In the genomic region with DNA sequence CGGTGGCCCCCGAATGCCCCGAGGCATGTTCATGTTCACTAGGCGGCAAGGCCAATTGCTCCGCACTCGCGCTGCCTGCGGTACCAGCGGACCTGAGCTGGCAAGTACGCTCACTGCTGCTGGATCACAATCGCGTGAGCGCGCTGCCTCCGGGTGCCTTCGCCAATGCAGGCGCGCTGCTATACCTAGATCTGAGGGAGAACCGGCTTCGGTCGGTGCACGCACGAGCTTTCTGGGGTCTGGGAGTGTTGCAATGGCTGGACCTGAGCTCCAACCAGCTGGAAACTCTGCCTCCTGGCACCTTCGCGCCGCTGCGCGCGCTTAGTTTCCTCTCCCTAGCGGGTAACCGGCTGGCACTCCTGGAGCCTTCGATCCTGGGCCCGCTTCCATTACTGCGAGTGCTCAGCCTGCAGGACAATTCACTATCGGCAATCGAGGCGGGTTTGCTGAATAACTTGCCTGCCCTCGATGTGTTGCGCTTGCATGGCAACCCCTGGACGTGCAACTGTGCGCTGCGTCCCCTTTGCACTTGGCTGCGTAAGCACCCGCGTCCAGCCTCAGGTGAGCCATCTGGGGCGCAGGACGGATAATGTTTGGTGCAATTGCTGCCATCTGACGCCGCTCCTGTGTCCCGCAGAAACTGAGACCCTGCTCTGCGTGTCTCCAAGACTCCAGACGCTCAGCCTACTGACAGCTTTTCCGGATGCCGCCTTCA, we compare ENCODE assay signal across 8 mouse cellular contexts. TPM values are rescaled to one million over a fixed set of nuclear protein-coding genes. Genes with fewer than 3 reads are reported as not detected.
DNase-seq lines count a peak whose midpoint lies in the region; ATAC-seq and TF ChIP-seq lines count a peak whose summit lies in the region.

No protein-coding gene starts in this region.

- ATAC-seq in forebrain, postnatal 0 days: peak; percentile 58

- H3ac ChIP-seq in myocyte (ENCODE audit: control insufficient read depth, insufficient read length): no peak overlapping the region

- no peaks in the 10 kb centered on the region for H3K79me2 ChIP-seq in myocyte (ENCODE audit: control insufficient read depth, insufficient read depth)

- peaks cover 22% of the 10 kb centered on the region for H3K36me3 ChIP-seq in forebrain, postnatal 0 days (ENCODE audit: insufficient read depth)
- H3K36me3 ChIP-seq in myocyte (ENCODE audit: control insufficient read depth, insufficient read depth): peaks cover 5% of the 10 kb centered on the region

- peak overlapping the region; percentile 28 for H3K4me3 ChIP-seq in forebrain, postnatal 0 days (ENCODE audit: low read depth, low read length)
- no peak overlapping the region for H3K4me3 ChIP-seq in myocyte

- no peak overlapping the region for H3K27ac ChIP-seq in forebrain, postnatal 0 days (ENCODE audit: low read depth, low read length)

- peak overlapping the region; percentile 60 for H3K4me2 ChIP-seq in forebrain, postnatal 0 days (ENCODE audit: low read depth)
- H3K4me2 ChIP-seq in myocyte (ENCODE audit: low read depth): peak overlapping the region; percentile 93

- no peak for TF ChIP-seq CTCF in brain, embryonic 14.5 days (IDR thresholded peaks at IDR 0.05; ENCODE audit: borderline replicate concordance, extremely low read depth, insufficient read depth, insufficient read length)
- TF ChIP-seq CTCF in forebrain, postnatal 0 days (IDR thresholded peaks at IDR 0.05; ENCODE audit: low read depth): no peak

- H3K9me3 ChIP-seq in forebrain, postnatal 0 days (ENCODE audit: low read length): no peaks in the 10 kb centered on the region

- H3K9ac ChIP-seq in forebrain, postnatal 0 days: peak overlapping the region; percentile 48

- WGBS in forebrain, postnatal 0 days: 1% methylated on average over 54 of the region's 54 CpGs

- no peak for TF ChIP-seq POLR2A in brain, embryonic 14.5 days (IDR thresholded peaks at IDR 0.05; ENCODE audit: borderline replicate concordance, extremely low read depth, insufficient read depth, insufficient read length, poor library complexity, severe bottlenecking)
- TF ChIP-seq POLR2A in myocyte (IDR thresholded peaks at IDR 0.05; ENCODE audit: insufficient read length, low read depth): no peak

- peaks cover 39% of the 10 kb centered on the region for H3K27me3 ChIP-seq in forebrain, postnatal 0 days (ENCODE audit: insufficient read depth, low read length)
- peaks cover 45% of the 10 kb centered on the region for H3K27me3 ChIP-seq in myocyte (ENCODE audit: control insufficient read depth, insufficient read depth, insufficient read length)

- H3K4me1 ChIP-seq in forebrain, postnatal 0 days (ENCODE audit: insufficient read depth): peaks cover 8% of the 10 kb centered on the region; the same call in 1 of the 2 replicates

- peak; percentile 61 for DNase-seq in kidney, adult 18-20 months
- DNase-seq in kidney, adult 9 months: no peak
- peak; percentile 63 for DNase-seq in brain, embryonic 14.5 days (ENCODE audit: low read depth)
- peak; percentile 78 for DNase-seq in forebrain, postnatal 0 days
- peak; percentile 68 to 74 for DNase-seq in layer of hippocampus, postnatal 10 days (ENCODE audit: low spot score in 2 of 2)
- no peak for DNase-seq in thymus, postnatal 36 days
- DNase-seq in ovary, postnatal 10 days (ENCODE audit: low spot score): no peak

TF ChIP-seq in myocyte, 11 proteins besides CTCF, POLR2A, EP300 and RAD21:
- no peak for TF ChIP-seq TCF12 (IDR thresholded peaks at IDR 0.05; ENCODE audit: insufficient read depth, poor library complexity, severe bottlenecking)
- TF ChIP-seq MAX (IDR thresholded peaks at IDR 0.05; ENCODE audit: low read depth): no peak
- TF ChIP-seq TCF3 (IDR thresholded peaks at IDR 0.05; ENCODE audit: insufficient read length, low read depth): no peak
- no peak for TF ChIP-seq MYOD1 (IDR thresholded peaks at IDR 0.05; ENCODE audit: control insufficient read depth in 1 of 3, insufficient read length in 2 of 3, low read depth in 2 of 3)

RNA-seq across cellular contexts. Expression of a gene that starts 0.5 kb away (rescaled TPM):
- 0.07 TPM in 1 of 2 replicates, not detected in the other for polyA plus RNA-seq in brain, embryonic 14.5 days (2012; rRNA removed)
- not detected in 2 replicates for total RNA-seq in forebrain, postnatal 0 days (2014; rRNA removed)
- polyA plus RNA-seq in forebrain, postnatal 0 days (2015; fragmentation: Nextera tagmentation; extraction: Ambion mirVana): 0.15 TPM in 1 of 2 replicates, not detected in the other
- total RNA-seq in layer of hippocampus, postnatal 10 days (2021): not detected
- polyA plus RNA-seq in myocyte (2012; fragmentation: generic; extraction: Trizol): 1.6 TPM

RNA-seq across cellular contexts. Expression of a gene that starts 2.3 kb away (rescaled TPM):
- not detected in 2 replicates for polyA plus RNA-seq in brain, embryonic 14.5 days (2012; rRNA removed)
- not detected in 2 replicates for total RNA-seq in forebrain, postnatal 0 days (2014; rRNA removed)
- polyA plus RNA-seq in forebrain, postnatal 0 days (2015; fragmentation: Nextera tagmentation; extraction: Ambion mirVana): not detected in 2 replicates
- total RNA-seq in layer of hippocampus, postnatal 10 days (2021): not detected
- 0.40 TPM for polyA plus RNA-seq in myocyte (2012; fragmentation: generic; extraction: Trizol)

RNA-seq across cellular contexts. Expression of a gene that starts 18.0 kb away (rescaled TPM):
- polyA plus RNA-seq in brain, embryonic 14.5 days (2012; rRNA removed): 131 and 149 TPM in 2 replicates
- 30.2 and 37.9 TPM in 2 replicates for total RNA-seq in forebrain, postnatal 0 days (2014; rRNA removed)
- polyA plus RNA-seq in forebrain, postnatal 0 days (2015; fragmentation: Nextera tagmentation; extraction: Ambion mirVana): 90.7 and 108 TPM in 2 replicates
- total RNA-seq in layer of hippocampus, postnatal 10 days (2021): 10 to 100 TPM; 82.8 to 85.3 TPM
- 97.9 TPM for polyA plus RNA-seq in myocyte (2012; fragmentation: generic; extraction: Trizol)

RNA-seq across cellular contexts. Expression of a gene that starts 18.0 kb away (rescaled TPM):
- polyA plus RNA-seq in brain, embryonic 14.5 days (2012; rRNA removed): 105 and 160 TPM in 2 replicates
- 108 and 127 TPM in 2 replicates for total RNA-seq in forebrain, postnatal 0 days (2014; rRNA removed)
- polyA plus RNA-seq in forebrain, postnatal 0 days (2015; fragmentation: Nextera tagmentation; extraction: Ambion mirVana): 189 and 195 TPM in 2 replicates
- 10 to 100 TPM; 77.2 to 83.4 TPM for total RNA-seq in layer of hippocampus, postnatal 10 days (2021)
- 106 TPM for polyA plus RNA-seq in myocyte (2012; fragmentation: generic; extraction: Trizol)

RNA-seq across cellular contexts. Expression of a gene that starts 27.8 kb away (rescaled TPM):
- polyA plus RNA-seq in brain, embryonic 14.5 days (2012; rRNA removed): 7.7 and 13.0 TPM in 2 replicates
- 15.2 and 18.1 TPM in 2 replicates for total RNA-seq in forebrain, postnatal 0 days (2014; rRNA removed)
- polyA plus RNA-seq in forebrain, postnatal 0 days (2015; fragmentation: Nextera tagmentation; extraction: Ambion mirVana): 16.4 and 18.8 TPM in 2 replicates
- total RNA-seq in layer of hippocampus, postnatal 10 days (2021): 10 to 100 TPM; 13.9 to 14.0 TPM
- polyA plus RNA-seq in myocyte (2012; fragmentation: generic; extraction: Trizol): 5.5 TPM

Comparison
In these comparisons a context has a peak if more than half of its experiments do, and no peak if none do; other contexts are left out.
1. DNase-seq: peak in kidney, adult 18-20 months (single experiment), brain, embryonic 14.5 days (single experiment), forebrain, postnatal 0 days (single experiment) and layer of hippocampus, postnatal 10 days (2 of 2); none in kidney, adult 9 months (single experiment), thymus, postnatal 36 days (0 of 2) and ovary, postnatal 10 days (single experiment).